Mouse (Mus musculus) liver (tissue): ENCODE measurements around the gene Galk2.

Experiments used
- DNase-seq: peaks from one replicate; pipeline ENCODE4 v3.0.0-alpha.2; 2020; ENCODE audit warnings: mixed read lengths

The Galk2 gene

DNA sequence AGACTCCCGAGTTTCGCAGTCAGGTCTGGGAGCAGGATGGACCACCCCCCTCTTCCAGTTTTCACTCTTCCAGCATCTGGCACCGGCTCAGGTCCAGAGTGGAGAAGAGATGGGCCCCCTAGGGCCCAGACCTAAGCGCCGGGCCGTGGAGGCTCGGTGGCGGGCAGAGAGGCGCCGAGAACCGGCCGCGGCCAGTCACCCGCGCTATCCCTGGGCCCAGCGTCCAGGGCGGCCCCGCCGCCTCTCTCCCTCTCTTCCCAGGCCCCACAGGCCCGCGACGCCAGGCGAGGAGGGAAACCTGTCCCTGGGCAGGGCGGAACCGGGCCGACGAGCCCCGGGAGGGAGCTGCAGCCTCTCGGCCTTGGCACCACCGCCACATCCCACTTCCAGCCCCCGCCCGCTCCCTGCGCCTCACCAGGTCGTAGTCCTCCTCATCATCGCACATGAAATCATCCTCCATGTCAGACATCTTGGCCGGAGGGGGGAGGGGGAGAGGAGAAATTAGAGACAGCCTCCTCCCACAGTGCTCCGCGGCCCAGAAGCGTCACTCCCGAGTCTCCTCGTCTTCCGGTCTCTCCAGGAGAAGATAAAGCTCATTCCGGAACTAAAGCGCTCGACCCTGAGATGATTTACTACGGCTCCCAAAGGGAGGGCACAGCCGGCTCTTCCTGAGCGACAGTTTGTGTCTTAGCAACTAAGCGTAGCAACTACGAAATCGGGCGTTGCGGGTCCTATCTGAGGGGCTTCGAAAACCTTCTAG is at the start of gene Galk2, which contains the start of gene Cops2:
Galk2 (plus strand) TSS at position 589 of the 760 bp plus-strand sequence.
Cops2 (minus strand) TSS at position 619 of the 760 bp plus-strand sequence.
- peak; percentile 94 for DNase-seq

DNA sequence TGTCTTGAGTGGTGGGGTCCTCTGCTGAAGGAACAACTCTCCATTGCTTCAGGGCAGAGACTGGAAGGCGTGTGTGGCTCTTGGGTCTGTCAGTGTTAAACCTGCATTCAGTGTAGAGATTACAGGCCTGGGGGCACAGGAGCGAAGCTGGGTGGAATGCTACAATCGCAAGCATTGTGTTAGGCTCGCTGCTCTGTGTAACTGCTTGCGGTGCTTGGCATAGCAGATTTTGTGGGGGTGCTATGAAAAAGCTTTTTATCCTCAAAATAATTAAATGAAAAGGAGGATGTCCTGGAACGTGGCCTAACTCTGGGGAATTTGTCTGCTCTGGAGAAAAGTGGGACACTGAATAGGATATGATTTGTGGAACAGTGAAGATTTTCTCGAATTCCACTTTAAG is 49.4 kb upstream of the Galk2 start:
- DNase-seq = no peak

DNA sequence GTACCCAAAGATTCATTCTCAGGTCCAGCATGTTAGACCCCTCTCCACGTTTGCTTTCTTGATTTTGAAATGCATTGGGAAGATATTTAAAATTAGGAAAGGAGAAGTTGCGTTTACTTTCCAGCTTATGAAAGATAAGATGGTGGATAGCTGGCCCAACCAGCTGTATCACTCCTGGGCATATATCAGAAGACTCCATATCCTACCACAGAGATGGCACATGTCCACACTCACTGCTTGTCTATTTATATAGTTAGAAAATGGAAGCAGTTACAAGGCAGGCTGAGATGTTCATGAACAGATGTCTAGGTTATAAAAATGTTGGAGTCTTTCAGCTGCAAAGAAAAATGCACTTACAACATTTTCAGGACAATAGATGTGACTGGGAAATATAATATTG is 47.6 kb upstream of the Galk2 start:
- no peak for DNase-seq

DNA sequence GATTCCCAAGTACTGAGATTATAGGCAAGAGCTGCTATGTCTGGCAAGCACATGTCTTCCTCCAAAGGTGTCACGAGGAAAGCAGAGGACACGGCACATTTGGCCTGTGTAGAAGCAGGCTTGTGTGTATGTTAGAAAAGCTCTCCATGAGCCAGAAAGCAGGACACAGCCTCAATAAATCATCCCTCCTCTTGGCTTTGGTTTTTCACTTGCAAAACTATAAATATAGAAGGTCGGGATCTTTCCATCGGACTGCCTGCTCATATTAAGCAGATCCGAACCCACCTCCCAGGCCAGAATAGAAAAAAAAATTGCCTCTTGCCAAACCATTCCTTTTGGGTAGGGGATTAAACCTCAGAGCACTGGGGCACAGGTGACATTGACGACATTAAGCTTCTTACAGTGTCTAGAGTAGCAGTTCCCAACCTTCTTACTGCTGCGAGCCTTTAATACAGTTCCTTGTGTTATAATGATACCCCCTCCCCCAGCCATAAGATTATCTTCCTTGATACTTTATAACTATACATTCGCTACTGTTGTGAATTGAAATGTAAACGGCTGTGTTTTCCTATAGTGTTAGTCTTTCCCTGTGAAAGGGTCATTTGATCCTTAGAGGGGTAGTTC is 44.8 kb upstream of the Galk2 start:
- DNase-seq = no peak

DNA sequence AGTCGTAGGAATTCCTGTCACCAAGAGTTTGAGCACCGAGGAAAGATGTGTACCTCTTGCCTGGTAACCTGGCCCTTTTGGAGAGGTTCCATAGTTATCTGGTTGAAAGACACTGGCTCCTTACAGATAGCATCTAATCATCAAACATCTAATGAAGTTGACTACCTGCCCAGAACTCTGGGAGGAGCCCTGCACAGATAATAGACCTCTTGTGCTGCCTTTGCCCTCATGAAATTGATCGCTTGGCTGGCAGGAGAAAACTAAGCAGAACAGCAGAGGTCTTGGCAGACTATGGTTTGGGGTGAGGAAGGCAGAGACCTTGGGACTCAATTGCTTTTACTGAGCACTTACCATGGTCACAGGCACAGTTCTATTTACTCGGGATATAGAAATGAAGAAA is 38.5 kb upstream of the Galk2 start:
- DNase-seq = no peak

DNA sequence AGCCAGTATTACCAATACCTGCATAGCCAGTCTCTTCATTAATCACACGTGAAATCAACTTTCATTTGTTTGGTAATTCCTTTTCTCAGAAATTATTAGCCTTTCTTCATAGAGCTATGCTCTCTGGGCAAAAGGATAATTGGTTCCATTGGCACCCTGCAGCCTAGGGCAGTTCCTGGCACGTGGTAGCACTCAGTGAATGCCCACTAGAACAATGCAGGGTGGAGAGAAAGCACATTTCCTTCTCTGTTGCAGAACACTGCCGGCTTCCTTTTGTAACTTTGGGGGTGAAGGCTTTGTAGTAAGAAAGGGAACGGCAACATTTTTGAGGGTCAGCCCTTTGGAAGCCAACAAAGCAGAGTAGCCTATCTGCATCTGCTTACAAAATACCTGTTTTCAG is 32.7 kb upstream of the Galk2 start:
- DNase-seq = no peak

DNA sequence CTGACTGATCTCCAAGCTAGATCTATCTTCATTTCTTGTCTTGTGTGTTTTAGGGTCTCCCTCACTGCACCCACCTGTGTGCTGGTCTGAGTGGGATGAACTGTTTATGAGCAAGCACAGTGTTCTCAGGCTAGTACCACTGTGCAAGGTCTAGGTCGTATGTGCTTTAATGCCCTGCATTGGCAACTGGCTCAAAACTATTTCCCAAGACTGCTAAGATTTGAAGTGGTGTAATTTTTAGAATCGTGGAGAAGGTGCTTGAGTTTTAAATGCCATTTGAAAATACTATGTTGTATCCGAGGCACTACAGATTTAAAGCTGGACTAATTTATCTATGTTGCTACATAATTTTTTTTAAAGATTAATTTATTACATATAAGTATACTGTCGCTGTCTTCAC is 31.0 kb upstream of the Galk2 start:
- DNase-seq = no peak

DNA sequence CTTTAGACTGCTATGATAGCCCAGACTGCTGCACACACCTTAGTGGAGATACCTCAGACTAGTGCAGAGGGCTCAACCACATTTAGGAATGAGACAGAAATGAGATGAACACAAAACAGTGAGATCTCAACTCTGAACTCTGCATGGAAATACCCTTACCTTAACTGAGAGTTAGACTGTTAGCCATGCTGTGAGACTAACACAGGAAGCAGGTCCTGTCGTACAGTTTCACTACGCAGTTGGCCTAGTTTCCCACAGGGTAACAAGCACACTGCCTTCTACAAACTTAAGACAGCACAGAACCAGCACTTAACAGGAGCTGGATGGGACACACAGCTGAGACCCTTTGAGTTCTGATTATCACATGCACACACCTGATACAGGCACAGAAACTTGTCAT is 29.0 kb upstream of the Galk2 start:
- DNase-seq = no peak

DNA sequence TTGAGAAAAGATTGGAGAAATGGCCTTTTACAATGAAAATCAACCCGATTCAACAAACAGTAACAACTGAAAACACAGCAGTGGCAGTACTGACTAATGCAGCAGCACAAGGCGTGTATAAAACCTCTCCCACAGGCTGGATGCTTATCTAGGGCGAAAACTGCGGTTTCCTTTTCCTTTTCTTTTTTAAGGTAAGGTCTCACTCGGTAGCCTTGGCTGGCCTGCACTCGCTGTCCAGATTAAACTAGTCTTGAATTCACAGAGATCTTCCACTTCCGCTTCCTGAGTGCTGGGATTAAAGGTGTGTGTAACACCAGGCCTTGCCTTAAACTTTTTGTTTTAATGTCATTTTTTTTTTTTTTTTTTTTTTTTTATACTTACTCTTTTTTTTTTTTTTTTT is 20.8 kb upstream of the Galk2 start:
- DNase-seq = no peak

DNA sequence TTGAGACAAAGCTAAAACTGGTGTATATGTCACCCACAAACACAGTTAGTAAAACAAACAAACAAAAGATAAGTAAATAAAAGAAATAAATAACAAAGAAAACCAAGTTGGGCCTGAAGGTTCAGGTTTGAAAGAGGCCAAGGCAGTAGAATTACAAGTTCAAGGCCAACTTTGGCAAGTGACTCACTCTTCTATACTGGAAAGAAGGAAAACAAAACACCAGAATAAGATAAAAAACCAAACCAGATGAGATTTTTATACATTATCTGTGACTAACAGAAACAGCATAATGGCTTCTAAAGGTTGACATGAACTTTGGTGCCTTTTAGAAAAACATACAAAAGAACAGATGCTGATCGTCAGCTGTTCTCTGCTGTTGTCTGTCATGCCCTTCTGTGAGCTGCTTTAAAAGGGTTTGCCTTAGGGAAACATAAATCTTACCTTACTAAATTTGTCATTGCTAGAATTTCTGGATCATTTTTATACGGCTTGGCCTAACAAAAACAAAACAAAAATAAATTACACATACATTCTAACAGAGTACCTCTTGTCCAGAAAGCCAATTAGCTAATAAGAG is 20.1 kb upstream of the Galk2 start:
- DNase-seq = no peak

DNA sequence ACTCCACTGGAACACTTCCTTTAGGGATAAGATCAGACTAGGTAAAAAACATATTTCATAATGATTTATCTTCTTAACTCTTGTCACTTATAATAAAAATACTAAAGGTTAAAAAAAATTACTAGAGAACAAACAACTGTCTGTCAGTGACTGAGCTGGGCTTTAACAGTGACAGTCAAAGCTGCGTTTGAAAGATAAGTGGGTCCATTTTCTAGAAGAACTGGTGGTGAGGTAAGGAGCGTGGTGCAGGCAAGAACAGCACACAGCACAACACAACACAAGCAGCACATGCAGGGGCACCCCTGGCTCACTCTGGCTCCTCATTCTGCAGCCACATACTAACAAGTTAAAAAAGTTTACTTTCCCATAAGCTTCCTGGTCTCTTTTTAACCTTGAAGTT is 7.7 kb upstream of the Galk2 start:
- DNase-seq = peak; percentile 43

DNA sequence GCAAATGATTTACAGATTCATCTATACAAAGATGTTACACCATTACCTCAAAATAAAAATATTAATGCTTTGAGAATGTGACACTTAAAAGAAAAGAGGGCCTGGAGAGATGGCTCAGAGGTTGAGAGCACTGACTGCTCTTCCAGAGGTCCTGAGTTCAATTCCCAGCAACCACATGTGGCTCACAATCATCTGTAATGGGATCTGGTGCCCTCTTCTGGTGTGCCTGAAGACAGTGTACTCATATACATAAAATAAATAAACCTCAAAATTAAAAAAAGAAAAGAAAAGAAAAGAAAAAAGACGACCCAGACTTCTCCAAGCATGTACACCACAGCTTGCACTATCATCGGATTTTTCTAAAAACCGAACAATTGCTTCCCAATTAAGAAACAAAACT is 1.2 kb upstream of the Galk2 start:
- no peak for DNase-seq

DNA sequence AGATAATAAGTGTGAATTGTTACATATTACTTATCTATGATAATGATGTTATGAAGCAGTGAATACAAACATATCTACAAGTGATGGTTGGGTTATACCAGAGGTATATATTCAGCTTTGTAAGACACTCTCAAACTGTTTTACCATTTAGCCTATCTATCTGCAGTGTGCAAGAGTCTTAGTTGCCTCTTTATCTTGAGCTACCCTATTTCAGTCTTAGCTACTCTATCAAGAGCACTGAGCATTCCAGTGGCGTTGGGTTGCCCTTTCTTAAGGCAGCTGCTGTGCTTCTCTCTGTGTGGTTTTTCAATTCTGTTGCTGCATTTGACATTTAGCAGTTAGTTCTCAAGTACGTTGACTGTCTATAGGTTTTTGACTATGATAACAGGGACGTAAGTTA is 4.9 kb downstream of the Galk2 start:
- DNase-seq = peak; percentile 28

DNA sequence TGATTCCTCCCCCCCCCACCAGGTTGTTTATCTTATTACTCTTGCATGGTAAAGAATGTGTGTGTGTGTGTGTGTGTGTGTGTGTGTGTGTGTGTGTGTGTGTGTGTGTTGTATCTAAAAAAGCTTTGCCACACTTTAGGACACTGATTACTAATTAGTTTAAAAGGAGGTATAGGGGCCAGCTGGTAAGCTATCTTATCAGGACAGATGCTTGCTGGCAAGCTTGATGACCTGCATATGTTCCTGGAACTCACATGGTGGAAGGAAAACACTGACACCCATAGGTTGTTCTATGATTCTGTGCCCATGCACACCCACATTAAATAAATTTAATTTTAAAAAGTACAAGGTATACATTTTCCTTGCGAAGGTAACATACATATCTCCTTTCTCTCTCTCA is 5.6 kb downstream of the Galk2 start:
- peak; percentile 33 for DNase-seq

DNA sequence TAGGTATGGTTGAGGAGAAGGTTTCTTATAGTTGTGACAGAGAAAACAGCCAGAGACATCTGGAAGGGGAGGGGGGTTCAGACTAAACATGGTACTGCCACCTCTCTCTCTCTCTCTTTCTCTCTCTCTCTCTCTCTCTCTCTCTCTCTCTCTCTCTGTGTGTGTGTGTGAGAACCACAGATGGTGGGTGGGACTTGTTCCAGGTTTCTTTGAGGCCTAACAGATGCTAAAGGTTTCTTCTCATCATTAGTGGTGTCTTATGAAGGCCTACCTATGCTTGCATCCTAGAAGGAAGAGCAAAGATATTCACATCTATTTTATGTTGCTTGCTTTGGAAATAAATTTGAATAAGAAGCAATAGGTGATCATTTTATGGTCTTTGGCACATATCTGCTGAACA is 6.7 kb downstream of the Galk2 start:
- DNase-seq = no peak

DNA sequence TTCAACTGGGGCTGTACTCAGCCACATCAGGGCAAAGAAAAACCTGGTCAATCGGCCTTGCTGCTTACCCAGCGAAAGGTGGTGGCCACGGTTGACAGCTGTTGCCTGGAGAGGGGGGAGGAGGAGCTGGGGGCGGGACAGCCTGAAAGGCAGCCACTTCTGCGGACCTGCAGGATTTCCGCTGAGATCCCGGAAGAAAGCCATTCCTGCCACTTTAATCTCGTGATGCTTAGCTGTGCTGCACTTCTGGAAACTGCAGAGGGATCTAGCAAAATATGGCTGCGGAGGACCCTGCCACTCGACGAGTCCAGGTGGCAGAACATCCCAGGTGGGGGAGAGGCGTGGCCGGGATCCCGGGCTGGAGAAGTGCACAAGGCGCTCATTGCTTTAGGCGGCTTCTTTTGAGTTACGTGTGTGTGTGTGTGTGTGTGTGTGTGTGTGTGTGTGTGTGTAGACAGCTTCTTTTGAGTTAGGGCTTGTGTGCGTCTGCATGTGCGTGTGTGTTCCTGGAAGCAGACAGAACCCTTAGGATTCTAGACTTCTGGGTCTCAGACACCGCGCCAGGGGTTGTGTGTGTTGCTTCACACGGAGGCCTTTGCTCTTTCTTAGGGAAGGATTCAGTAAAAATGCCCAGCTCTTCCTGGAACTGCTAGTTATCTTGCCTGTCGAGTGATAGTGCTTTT is 7.3 kb downstream of the Galk2 start:
- peak; percentile 80 for DNase-seq

DNA sequence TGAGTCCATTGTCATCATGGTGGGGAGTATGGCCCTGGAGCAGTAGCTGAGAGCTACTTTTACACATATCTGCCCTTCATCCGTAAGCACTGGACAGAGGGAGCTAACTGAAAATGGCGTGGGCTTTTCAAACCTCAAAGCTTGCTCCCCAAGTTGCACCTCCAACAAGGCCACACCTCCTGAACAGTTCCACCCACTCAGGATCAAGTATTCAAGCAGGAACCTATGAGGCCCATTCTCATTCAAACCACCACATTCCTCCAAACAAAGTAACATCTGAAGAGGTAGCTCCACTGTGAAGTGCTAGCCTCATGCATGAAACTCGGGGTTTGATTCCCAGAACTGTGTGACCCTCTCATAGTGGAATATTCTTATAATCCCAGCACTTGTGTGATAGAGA is 9.4 kb downstream of the Galk2 start:
- DNase-seq = no peak

DNA sequence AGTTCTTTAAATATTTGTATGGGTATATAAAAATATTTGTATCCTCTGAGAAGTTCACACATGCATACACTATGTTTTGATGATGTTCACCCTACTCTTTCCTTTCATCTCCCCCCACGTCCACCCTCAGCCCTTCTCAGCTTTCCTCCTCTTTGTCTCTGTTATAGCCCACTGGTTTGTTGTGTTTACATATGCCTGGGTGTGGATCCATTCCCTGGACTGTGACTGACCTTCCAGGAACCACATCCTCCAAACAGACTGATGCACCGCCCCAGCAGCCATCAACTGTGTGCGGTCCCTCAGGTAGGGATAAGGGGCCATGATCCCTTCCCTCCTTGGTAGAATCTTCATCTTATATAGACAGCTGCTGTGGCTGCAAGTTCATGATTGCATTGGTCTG is 11.2 kb downstream of the Galk2 start:
- no peak for DNase-seq

DNA sequence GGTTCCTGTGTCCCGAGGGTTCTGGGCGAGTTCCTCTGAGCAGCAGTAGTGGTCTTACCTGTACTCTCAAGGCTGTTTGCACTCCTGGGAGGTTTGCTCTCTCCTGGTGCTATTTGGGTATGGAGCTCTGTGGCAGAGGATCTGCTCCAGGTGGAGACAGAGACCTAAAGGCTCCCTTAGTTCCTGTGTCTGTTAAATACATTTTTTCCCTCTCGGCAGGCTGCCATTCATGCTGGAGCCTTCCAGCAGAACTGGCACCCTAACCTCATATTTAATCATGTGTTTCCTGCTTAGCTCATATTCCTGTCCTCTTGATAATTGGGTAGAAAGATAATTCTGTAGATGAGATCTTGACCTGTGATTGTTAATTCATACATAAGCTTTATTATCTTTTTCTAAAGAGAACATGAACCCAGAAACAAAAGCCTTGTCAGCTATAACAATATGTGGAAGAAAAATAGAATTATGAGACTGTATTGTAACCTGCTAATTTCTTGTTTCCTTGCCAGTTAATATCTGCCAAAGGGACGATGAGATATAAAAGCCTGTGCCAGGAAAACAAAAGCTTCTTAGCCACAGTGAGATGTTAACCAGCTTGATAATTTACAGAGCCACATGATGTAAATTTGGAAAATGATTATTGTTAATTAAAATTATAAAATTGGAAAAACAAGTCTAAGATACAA is 27.1 kb downstream of the Galk2 start:
- no peak for DNase-seq

DNA sequence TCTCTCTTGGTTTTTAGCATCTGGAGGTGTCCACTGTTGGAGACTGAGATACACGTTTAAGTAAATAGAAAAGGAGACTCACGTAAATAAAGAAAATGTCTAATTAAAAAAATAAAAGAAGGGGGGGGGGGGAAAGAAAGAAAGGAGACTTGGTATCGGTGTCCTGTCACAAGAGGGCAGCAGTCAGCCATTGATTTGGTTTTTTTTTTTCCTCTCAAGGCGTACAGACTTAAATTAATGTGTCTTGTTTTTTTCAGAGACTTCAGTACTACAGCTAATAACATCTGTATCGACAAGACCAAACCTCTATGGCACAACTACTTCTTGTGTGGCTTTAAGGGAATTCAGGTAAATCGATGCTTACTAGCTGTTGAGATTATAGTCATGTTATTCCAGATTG is 34.2 kb downstream of the Galk2 start:
- DNase-seq = peak; percentile 12

DNA sequence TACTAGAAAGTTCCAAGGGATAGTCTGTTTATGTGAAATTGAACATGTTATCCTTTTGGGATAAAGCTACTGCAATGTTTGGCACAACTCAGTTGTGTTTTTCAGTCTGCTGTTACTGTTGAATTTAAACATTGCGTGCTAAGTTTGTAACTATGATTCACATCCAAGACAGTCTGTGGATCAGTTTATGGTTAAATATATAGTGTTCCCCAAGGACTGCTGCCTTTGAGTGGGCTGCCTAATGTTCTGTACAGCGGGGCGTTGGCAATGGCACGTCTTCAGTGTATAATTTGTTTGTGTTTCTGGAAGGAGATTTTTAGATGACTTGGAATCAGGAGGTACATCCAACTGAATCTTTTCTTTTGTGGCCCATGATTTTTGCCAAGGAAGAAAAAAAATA is 36.2 kb downstream of the Galk2 start:
- DNase-seq = no peak

DNA sequence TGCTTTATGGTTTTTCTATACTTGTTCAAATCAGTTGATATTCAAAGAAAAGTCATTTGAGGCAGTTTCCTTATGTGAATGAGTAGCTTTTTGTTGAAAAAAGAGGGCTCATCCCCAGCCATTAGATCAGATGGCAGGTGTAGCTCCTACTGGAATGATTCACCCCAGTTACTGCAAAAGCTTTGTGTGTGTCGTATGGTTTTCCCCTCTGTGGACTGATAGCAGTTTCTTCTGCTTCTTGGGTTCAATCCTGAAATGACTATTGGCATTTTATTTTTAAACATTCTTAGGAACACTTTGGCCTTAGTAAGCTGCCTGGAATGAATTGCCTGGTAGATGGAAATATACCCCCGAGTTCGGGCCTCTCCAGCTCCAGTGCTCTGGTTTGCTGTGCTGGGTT is 37.4 kb downstream of the Galk2 start:
- DNase-seq = no peak

DNA sequence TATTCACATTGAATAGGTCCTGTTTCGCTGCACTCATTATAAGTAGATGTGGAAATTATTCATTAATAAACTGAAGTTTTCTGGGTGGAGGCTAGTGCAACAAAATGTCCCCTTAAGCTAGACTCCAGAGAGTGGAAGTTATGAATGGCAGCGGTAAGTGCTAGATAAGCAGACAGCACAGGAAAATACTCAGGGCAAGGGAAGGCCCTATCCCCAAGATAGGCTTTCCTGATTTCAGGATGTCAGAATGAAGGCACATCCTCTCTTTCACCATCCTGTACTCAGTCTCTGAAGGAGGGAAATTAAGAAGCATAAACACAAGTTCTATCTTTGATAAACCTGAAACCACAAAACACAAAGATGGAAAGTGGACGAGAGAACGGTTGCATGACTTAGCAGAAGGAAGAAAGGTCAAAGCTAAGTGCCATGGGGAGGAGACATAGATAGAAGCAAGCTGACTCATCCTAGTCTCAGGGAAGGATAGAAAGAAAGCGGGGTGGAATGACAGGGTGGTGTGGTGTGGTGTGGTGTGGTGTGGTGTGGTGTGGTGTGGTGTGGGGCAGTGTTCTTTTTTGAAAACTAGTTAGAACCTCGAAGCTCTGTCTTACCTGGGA is 42.0 kb downstream of the Galk2 start:
- DNase-seq = peak; percentile 51
